Mouse (Mus musculus) hindbrain, embryonic 15.5 days (tissue): ENCODE measurements around the gene Wnt3a. TPM values are rescaled to one million over a fixed set of nuclear protein-coding genes. Genes with fewer than 3 reads are reported as not detected.

Source experiments
- ATAC-seq: fragments of 200-750 bp; cut with Nextera tagmentation; 2 replicates; pipeline ENCODE4 v1.8.0; 2017; ENCODE audit warnings: low read depth, moderate number of reproducible peaks, moderate TSS enrichment; ENCODE audit not compliant: low FRiP score
- H3K27ac ChIP-seq: fragments of 300-500 bp; sonication (generic); replicated peaks from 2 replicates; pipeline ENCODE4 v1.5.1; 2015; ENCODE audit warnings: mild to moderate bottlenecking, inconsistent platforms
- H3K27me3 ChIP-seq: fragments of 300-500 bp; sonication (generic); 2 replicates; pipeline ENCODE4 v1.6.1; 2015; ENCODE audit warnings: control low read depth, inconsistent platforms
- H3K36me3 ChIP-seq: fragments of 300-500 bp; sonication (generic); 2 replicates; pipeline ENCODE4 v1.6.1; 2015; ENCODE audit warnings: control low read depth, inconsistent platforms
- H3K4me1 ChIP-seq: fragments of 300-500 bp; sonication (generic); replicated peaks from 2 replicates; pipeline ENCODE4 v1.6.1; 2015; ENCODE audit warnings: control low read depth, inconsistent platforms
- H3K4me2 ChIP-seq: fragments of 300-500 bp; sonication (generic); 2 replicates; pipeline ENCODE4 v1.6.1; 2015; ENCODE audit warnings: moderate library complexity, mild to moderate bottlenecking, inconsistent platforms
- H3K4me3 ChIP-seq: fragments of 300-500 bp; sonication (generic); 2 replicates; pipeline ENCODE4 v1.5.1; 2015; ENCODE audit warnings: mild to moderate bottlenecking, inconsistent platforms
- H3K9ac ChIP-seq: fragments of 300-500 bp; sonication (generic); 2 replicates; pipeline ENCODE4 v1.6.1; 2015; ENCODE audit warnings: inconsistent platforms
- H3K9me3 ChIP-seq: fragments of 300-500 bp; sonication (generic); 2 replicates; pipeline ENCODE4 v1.6.1; 2016; ENCODE audit warnings: control low read depth, inconsistent platforms
- WGBS: fragments of 180-500 bp; shearing (Covaris S2); methylation state at CpG from one replicate; pipeline ENCODE4 v1.1.7; 2015; 5-methylcytosine and 5-hydroxymethylcytosine counted together
- polyA plus RNA-seq: library from polyadenylated mRNA; unstranded; fragments of >200 nt; fragmentation: Nextera tagmentation; extraction: Ambion mirVana; gene quantifications from 2 replicates; pipeline ENCODE4 v1.2.1, GENCODE M21; 2015

Wnt3a gene
- polyA plus RNA-seq, 1 experiment from 2014 or later = 1.5 TPM

GRCm38 (mm10) chr11:59282111-59282510, 8.4 kb downstream of the Wnt3a start:
- no peaks in the 10 kb centered on the region for H3K9me3 ChIP-seq
- H3K9ac ChIP-seq = no peak overlapping the region
- H3K27ac ChIP-seq = no peak overlapping the region
- H3K4me2 ChIP-seq = no peak overlapping the region
- no peaks in the 10 kb centered on the region for H3K4me1 ChIP-seq
- H3K27me3 ChIP-seq = peaks cover 19% of the 10 kb centered on the region
- no peak overlapping the region for H3K4me3 ChIP-seq
- 81% methylated on average over 5 of the region's 5 CpGs for WGBS
- no peak for ATAC-seq
- H3K36me3 ChIP-seq = no peaks in the 10 kb centered on the region

- H3K4me2 ChIP-seq = no peak overlapping the region
- H3K27ac ChIP-seq = no peak overlapping the region
- H3K9ac ChIP-seq = no peak overlapping the region
- ATAC-seq = no peak
- WGBS = 77% methylated on average over 4 of the region's 4 CpGs
- H3K4me3 ChIP-seq = no peak overlapping the region
- H3K4me1 ChIP-seq = no peaks in the 10 kb centered on the region
- H3K9me3 ChIP-seq = no peaks in the 10 kb centered on the region
- no peaks in the 10 kb centered on the region for H3K36me3 ChIP-seq
- H3K27me3 ChIP-seq = no peaks in the 10 kb centered on the region
These were observed 12.5 kb downstream of the Wnt3a start for GRCm38 (mm10) chr11:59278047-59278446.

GRCm38 (mm10) chr11:59276877-59277276, 13.7 kb downstream of the Wnt3a start:
- no peak for ATAC-seq
- Histone ChIP-seq H3K9ac (no peak overlapping the region), H3K9me3 (no peaks in the 10 kb centered on the region), H3K4me2 (no peak overlapping the region), H3K36me3 (no peaks in the 10 kb centered on the region), H3K4me3 (no peak overlapping the region), H3K4me1 (no peaks in the 10 kb centered on the region), H3K27ac (no peak overlapping the region), H3K27me3 (no peaks in the 10 kb centered on the region)
- 54% methylated on average over 2 of the region's 2 CpGs for WGBS

DNA sequence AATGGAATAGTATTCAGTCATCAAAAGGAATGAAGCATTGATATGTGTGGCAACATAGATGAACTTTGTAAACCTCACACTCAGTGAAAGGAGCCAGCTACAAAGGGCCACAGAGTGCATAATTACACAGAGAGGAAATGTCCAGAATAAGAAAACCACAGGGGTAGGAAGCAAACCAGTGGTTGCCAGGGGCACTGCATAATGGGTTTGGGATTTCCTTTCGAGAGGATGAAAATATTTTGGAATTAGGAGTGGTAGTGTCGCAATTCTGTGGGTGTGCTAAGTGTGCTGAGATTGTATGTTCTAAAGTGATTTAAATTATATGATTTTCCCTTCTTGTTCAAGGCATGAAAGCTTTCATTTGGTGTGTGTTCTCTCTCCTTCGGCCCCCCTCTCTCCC, 16.4 kb downstream of the Wnt3a start:
- no peaks in the 10 kb centered on the region for H3K4me1 ChIP-seq
- no peak for ATAC-seq
- WGBS = 87% methylated on average over 3 of the region's 3 CpGs
- H3K4me3 ChIP-seq = no peak overlapping the region
- no peak overlapping the region for H3K4me2 ChIP-seq
- H3K9me3 ChIP-seq = no peaks in the 10 kb centered on the region
- H3K9ac ChIP-seq = no peak overlapping the region
- H3K27me3 ChIP-seq = no peaks in the 10 kb centered on the region
- H3K36me3 ChIP-seq = no peaks in the 10 kb centered on the region
- H3K27ac ChIP-seq = no peak overlapping the region

GRCm38 (mm10) chr11:59266727-59267126, 23.8 kb downstream of the Wnt3a start:
- no peak for ATAC-seq
- peaks cover 15% of the 10 kb centered on the region for H3K4me1 ChIP-seq

DNA sequence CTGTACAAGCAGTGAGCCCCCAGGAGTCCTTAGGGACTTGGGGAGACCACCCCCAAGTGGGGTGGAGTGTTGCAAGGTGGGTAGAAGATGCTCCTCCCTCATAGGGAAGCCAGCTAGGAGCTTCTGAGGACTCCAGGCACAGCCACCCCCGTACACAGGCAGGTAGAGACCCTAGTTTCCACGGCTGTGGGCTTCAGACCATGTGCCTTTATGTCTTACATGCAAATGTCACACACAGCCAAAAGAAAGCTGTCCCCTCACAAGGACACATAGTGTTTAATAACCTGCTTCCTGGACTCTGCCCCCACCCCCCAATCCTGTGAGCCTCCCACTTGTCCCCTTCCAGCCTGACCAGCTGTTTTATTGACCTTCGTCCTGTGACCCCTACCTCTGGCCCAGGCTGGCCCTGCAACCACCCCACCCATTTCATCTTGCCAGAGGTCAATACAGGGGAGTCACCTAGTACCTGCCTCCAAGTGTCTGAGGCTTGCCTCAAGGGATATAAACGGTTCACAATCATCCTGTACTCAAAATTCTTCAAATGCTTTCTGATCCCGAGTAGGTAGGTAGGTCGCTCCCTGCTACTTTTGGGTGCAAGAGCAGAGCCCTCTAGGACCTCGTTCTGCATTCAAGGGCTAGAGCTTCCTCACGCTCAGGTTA, 25.3 kb downstream of the Wnt3a start:
- Histone ChIP-seq H3K36me3 (no peaks in the 10 kb centered on the region), H3K9ac (no peak overlapping the region), H3K27ac (no peak overlapping the region), H3K4me2 (no peak overlapping the region), H3K4me3 (no peak overlapping the region), H3K4me1 (peaks cover 15% of the 10 kb centered on the region), H3K27me3 (peaks cover 23% of the 10 kb centered on the region), H3K9me3 (no peaks in the 10 kb centered on the region)
- no peak for ATAC-seq
- 58% methylated on average over 8 of the region's 8 CpGs for WGBS

More at GRCm38 (mm10) chr11:59266727-59267126, 23.8 kb downstream of the Wnt3a start:
- WGBS = 25% methylated on average over 6 of the region's 6 CpGs
- Histone ChIP-seq H3K27ac (no peak overlapping the region), H3K9ac (no peak overlapping the region), H3K36me3 (no peaks in the 10 kb centered on the region), H3K4me2 (no peak overlapping the region), H3K4me3 (no peak overlapping the region), H3K9me3 (no peaks in the 10 kb centered on the region), H3K27me3 (peaks cover 21% of the 10 kb centered on the region)

GRCm38 (mm10) chr11:59264593-59264992, 26.0 kb downstream of the Wnt3a start:
- peak overlapping the region; percentile 52 for H3K4me3 ChIP-seq
- 1% methylated on average over 8 of the region's 8 CpGs for WGBS
- peak overlapping the region; percentile 90 for H3K4me2 ChIP-seq
- H3K27me3 ChIP-seq = peaks cover 27% of the 10 kb centered on the region
- peaks cover 15% of the 10 kb centered on the region for H3K4me1 ChIP-seq
- ATAC-seq = peak; percentile 55; the same call in 1 of the 2 replicates
- H3K36me3 ChIP-seq = no peaks in the 10 kb centered on the region
- H3K9me3 ChIP-seq = no peaks in the 10 kb centered on the region
- H3K27ac ChIP-seq = no peak overlapping the region
- peak overlapping the region; percentile 54 for H3K9ac ChIP-seq

- peaks cover 15% of the 10 kb centered on the region for H3K4me1 ChIP-seq
- ATAC-seq = peak; percentile 93
- peak overlapping the region; percentile 90 for H3K4me2 ChIP-seq
- H3K27ac ChIP-seq = peak overlapping the region; percentile 59; the same call in 1 of the 2 replicates
- H3K9ac ChIP-seq = peak overlapping the region; percentile 54
- no peaks in the 10 kb centered on the region for H3K9me3 ChIP-seq
- no peaks in the 10 kb centered on the region for H3K36me3 ChIP-seq
- peaks cover 27% of the 10 kb centered on the region for H3K27me3 ChIP-seq
- WGBS = under 1% methylated on average over 55 of the region's 56 CpGs
- peak overlapping the region; percentile 52 for H3K4me3 ChIP-seq
These were observed 26.5 kb downstream of the Wnt3a start for GRCm38 (mm10) chr11:59263870-59264563.

DNA sequence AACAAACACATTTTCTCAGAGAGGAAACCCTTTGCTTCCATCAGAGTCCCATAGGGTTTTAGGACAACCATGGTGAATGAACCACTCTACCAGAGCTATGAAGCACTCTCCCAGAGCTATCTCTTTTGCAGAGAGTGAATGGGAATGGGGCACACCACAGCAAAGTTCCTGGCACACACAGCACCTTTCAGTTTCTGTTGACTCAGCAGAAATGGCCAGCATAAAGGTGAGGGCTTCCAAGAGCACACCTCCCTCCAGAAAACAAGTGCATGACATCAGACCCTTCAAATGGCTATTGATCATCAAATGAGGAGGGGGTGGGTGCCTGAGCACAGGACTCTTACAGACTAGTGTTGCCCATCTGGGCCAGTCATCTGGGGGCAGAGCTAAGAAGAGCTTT, 28.2 kb downstream of the Wnt3a start:
- ATAC-seq = no peak
- Histone ChIP-seq H3K27ac (no peak overlapping the region), H3K9me3 (no peaks in the 10 kb centered on the region), H3K4me3 (no peak overlapping the region), H3K9ac (no peak overlapping the region), H3K27me3 (peaks cover 27% of the 10 kb centered on the region), H3K36me3 (no peaks in the 10 kb centered on the region), H3K4me2 (no peak overlapping the region), H3K4me1 (peaks cover 15% of the 10 kb centered on the region)

- H3K27me3 ChIP-seq = peaks cover 18% of the 10 kb centered on the region; the same call in 1 of the 2 replicates
- no peak for ATAC-seq
These were observed 29.7 kb downstream of the Wnt3a start for GRCm38 (mm10) chr11:59260706-59261493.

GRCm38 (mm10) chr11:59259647-59260046, 30.9 kb downstream of the Wnt3a start:
- Histone ChIP-seq H3K4me1 (peaks cover 13% of the 10 kb centered on the region), H3K4me3 (no peak overlapping the region), H3K27ac (no peak overlapping the region), H3K4me2 (no peak overlapping the region), H3K36me3 (no peaks in the 10 kb centered on the region), H3K9me3 (no peaks in the 10 kb centered on the region), H3K27me3 (peaks cover 9% of the 10 kb centered on the region; the same call in 1 of the 2 replicates), H3K9ac (no peak overlapping the region)
- ATAC-seq = no peak
- 93% methylated on average over 7 of the region's 7 CpGs for WGBS

More at GRCm38 (mm10) chr11:59260706-59261493, 29.7 kb downstream of the Wnt3a start:
- no peak overlapping the region for H3K4me2 ChIP-seq
- H3K36me3 ChIP-seq = no peaks in the 10 kb centered on the region
- peaks cover 15% of the 10 kb centered on the region for H3K4me1 ChIP-seq
- no peak overlapping the region for H3K9ac ChIP-seq
- H3K9me3 ChIP-seq = no peaks in the 10 kb centered on the region
- WGBS = 86% methylated on average over 10 of the region's 10 CpGs
- no peak overlapping the region for H3K27ac ChIP-seq
- H3K4me3 ChIP-seq = no peak overlapping the region

- no peak overlapping the region for H3K27ac ChIP-seq
- no peak overlapping the region for H3K9ac ChIP-seq
- no peaks in the 10 kb centered on the region for H3K27me3 ChIP-seq
- WGBS = 71% methylated on average over 10 of the region's 10 CpGs
- no peak for ATAC-seq
- no peaks in the 10 kb centered on the region for H3K9me3 ChIP-seq
- no peak overlapping the region for H3K4me2 ChIP-seq
- H3K4me3 ChIP-seq = no peak overlapping the region
- H3K4me1 ChIP-seq = no peaks in the 10 kb centered on the region
- H3K36me3 ChIP-seq = no peaks in the 10 kb centered on the region
These were observed 42.5 kb downstream of the Wnt3a start for GRCm38 (mm10) chr11:59248101-59248500.
